Mouse (Mus musculus): ENCODE measurements at regions not wholly inside any gene's neighbourhood (a gene's known extent, or its start where the extent isn't known, plus 50 kb on each side); places are given as distances from the start of the nearest gene placed in this dataset.
A peak's percentile ranks its signal among the peaks of the same experiment; 100 is the strongest.

GRCm38 (mm10) chr1:35405418-35405817 lies 555.6 kb downstream of the Plekhb2 start:
- intact Hi-C loops (cut with DNase I): no loop called here
- DNase-seq (ENCODE audit: extremely low spot score in 1 of 2, low spot score in 2 of 2): no peak

- no peak for DNase-seq (ENCODE audit: extremely low spot score in 1 of 2, low spot score in 2 of 2)
- intact Hi-C loops (cut with DNase I): no loop called here
Measured at GRCm38 (mm10) chr1:35415646-35416045, 565.9 kb downstream of the Plekhb2 start.

GRCm38 (mm10) chr1:35428126-35428840 lies 578.5 kb downstream of the Plekhb2 start:
- no peak for DNase-seq (ENCODE audit: extremely low spot score in 1 of 2, low spot score in 2 of 2)
- intact Hi-C loops (cut with DNase I): no loop called here

- intact Hi-C loops (cut with DNase I): no loop called here
- no peak for DNase-seq (ENCODE audit: extremely low spot score in 1 of 2, low spot score in 2 of 2)
Measured at GRCm38 (mm10) chr1:35429471-35429870, 579.7 kb downstream of the Plekhb2 start.

- intact Hi-C loops (cut with DNase I): no loop called here
- no peak for DNase-seq (ENCODE audit: extremely low spot score in 1 of 2, low spot score in 2 of 2)
Measured at GRCm38 (mm10) chr1:35435721-35436120, 585.9 kb downstream of the Plekhb2 start.

- intact Hi-C loops (cut with DNase I): no loop called here
- no peak for DNase-seq (ENCODE audit: extremely low spot score in 1 of 2, low spot score in 2 of 2)
Measured at GRCm38 (mm10) chr1:35447345-35447744, 597.6 kb downstream of the Plekhb2 start.

- intact Hi-C loops (cut with DNase I): no loop called here
- DNase-seq (ENCODE audit: extremely low spot score in 1 of 2, low spot score in 2 of 2): no peak
Measured at GRCm38 (mm10) chr1:35452441-35453107, 602.8 kb downstream of the Plekhb2 start.

GRCm38 (mm10) chr1:35457591-35457990 lies 607.8 kb downstream of the Plekhb2 start:
- no peak for DNase-seq (ENCODE audit: extremely low spot score in 1 of 2, low spot score in 2 of 2)
- intact Hi-C loops (cut with DNase I): no loop called here

GRCm38 (mm10) chr1:35465081-35465480 lies 603.1 kb upstream of the Hs6st1 start:
- peak in 1 of 2 experiments; percentile 30 for DNase-seq (ENCODE audit: extremely low spot score in 1 of 2, low spot score in 2 of 2)
- intact Hi-C loops (cut with DNase I): no loop called here

GRCm38 (mm10) chr1:35469185-35469753 lies 598.9 kb upstream of the Hs6st1 start:
- no peak for DNase-seq (ENCODE audit: extremely low spot score in 1 of 2, low spot score in 2 of 2)
- intact Hi-C loops (cut with DNase I): no loop called here

GRCm38 (mm10) chr1:35478262-35478661 lies 589.9 kb upstream of the Hs6st1 start:
- intact Hi-C loops (cut with DNase I): no loop called here
- DNase-seq (ENCODE audit: extremely low spot score in 1 of 2, low spot score in 2 of 2): no peak

GRCm38 (mm10) chr1:35495963-35496362 lies 572.2 kb upstream of the Hs6st1 start:
- DNase-seq (ENCODE audit: extremely low spot score in 1 of 2, low spot score in 2 of 2): no peak
- intact Hi-C loops (cut with DNase I): no loop called here

GRCm38 (mm10) chr1:35522951-35523350 lies 545.2 kb upstream of the Hs6st1 start:
- DNase-seq (ENCODE audit: extremely low spot score in 1 of 2, low spot score in 2 of 2): no peak
- intact Hi-C loops (cut with DNase I): no loop called here

GRCm38 (mm10) chr1:35523790-35524362 lies 544.3 kb upstream of the Hs6st1 start:
- no peak for DNase-seq (ENCODE audit: extremely low spot score in 1 of 2, low spot score in 2 of 2)
- intact Hi-C loops (cut with DNase I): no loop called here

GRCm38 (mm10) chr1:35524788-35525187 lies 543.4 kb upstream of the Hs6st1 start:
- DNase-seq (ENCODE audit: extremely low spot score in 1 of 2, low spot score in 2 of 2): peak in 1 of 2 experiments; percentile 20
- intact Hi-C loops (cut with DNase I): no loop called here

GRCm38 (mm10) chr1:35527750-35528476 lies 540.3 kb upstream of the Hs6st1 start:
- DNase-seq (ENCODE audit: extremely low spot score in 1 of 2, low spot score in 2 of 2): peak in 1 of 2 experiments; percentile 19
- intact Hi-C loops (cut with DNase I): no loop called here

GRCm38 (mm10) chr1:35535470-35535869 lies 532.7 kb upstream of the Hs6st1 start:
- no peak for DNase-seq (ENCODE audit: extremely low spot score in 1 of 2, low spot score in 2 of 2)
- intact Hi-C loops (cut with DNase I): no loop called here

GRCm38 (mm10) chr1:35536276-35536675 lies 531.9 kb upstream of the Hs6st1 start:
- DNase-seq (ENCODE audit: extremely low spot score in 1 of 2, low spot score in 2 of 2): no peak
- intact Hi-C loops (cut with DNase I): no loop called here

GRCm38 (mm10) chr1:35548845-35549244 lies 519.4 kb upstream of the Hs6st1 start:
- intact Hi-C loops (cut with DNase I): no loop called here
- no peak for DNase-seq (ENCODE audit: extremely low spot score in 1 of 2, low spot score in 2 of 2)
